Mouse (Mus musculus) testis, adult 2 months (tissue): ENCODE data around the gene Bmp7.

Experiments used
- CTCF ChIP-seq: fragments of 200-500 bp; IDR thresholded peaks from 2 replicates; pipeline ENCODE4 v1.5.1; 2012; ENCODE audit warnings: low read depth, mild to moderate bottlenecking, inconsistent platforms, low read length, moderate library complexity; ENCODE audit not compliant: control insufficient read depth, insufficient read depth, insufficient replicate concordance
- POLR2A ChIP-seq: fragments of 200-500 bp; IDR thresholded peaks from 2 replicates; pipeline ENCODE4 v1.6.1; 2012; ENCODE audit warnings: low read depth, mild to moderate bottlenecking, inconsistent platforms, low read length, moderate library complexity; ENCODE audit not compliant: control insufficient read depth

DNA sequence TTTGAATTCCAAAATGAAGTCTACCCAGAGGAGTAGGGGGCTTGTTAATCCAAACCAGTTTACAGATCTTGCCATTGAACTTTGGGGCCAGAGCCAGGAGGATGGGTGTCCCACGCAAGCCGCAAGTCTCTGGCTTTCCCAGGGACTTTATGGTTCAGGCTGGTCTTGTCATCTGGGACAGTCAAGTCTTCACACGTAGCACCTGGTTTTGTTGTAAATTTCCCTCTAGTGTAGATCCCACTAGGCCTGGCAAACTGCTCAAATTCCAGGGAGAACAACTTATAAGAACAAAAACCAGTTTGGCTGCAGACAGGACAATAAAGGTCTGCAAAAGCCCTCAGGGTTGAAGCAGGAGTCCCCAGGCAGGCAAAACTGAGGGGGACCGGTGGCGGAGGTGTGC, 3.3 kb downstream of the Bmp7 start:
- no peak for TF ChIP-seq CTCF
- TF ChIP-seq POLR2A, result no peak
